Mouse (Mus musculus): Measurements from ENCODE around the gene Gm13757. TPM values are rescaled to one million over a fixed set of nuclear protein-coding genes. Genes with fewer than 3 reads are reported as not detected.

Gene Gm13757
- polyA plus RNA-seq (2014; fragmentation: Illumina TruSeq; extraction: RNeasy Lipid Tissue Mini Kit (QIAGEN cat#74804); ENCODE audit: low read depth, low replicate concordance): not detected

DNA sequence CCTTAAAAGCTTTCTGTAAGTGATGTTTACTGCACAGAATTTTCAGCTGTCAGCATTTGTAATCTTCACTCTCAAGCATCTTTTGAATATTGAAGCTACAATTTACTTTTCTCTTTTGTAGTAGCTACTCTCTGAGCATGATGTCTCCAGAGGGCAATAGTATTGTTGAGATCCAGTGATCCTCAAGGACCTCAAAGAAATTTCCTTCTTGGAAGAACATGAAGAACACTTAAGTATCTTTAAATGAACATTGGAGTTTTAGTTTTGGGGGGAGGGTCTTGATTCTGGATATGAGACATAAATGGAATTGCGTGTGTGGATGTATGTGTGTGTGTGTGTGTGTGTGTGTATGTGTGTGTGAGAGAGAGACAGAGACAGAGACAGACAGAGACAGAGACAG, at the start of gene Gm13757:
Gene Gm13757 (minus strand): TSS at position 101 of the 400 bp plus-strand sequence.

GRCm38 (mm10) chr2:88493020-88493419, 44.1 kb upstream of the Gm13757 start, which contains the start of gene Olfr1185-ps1:
Gene Olfr1185-ps1, plus strand, starts transcription at chr2:88493320.

GRCm38 (mm10) chr2:88483298-88483697, 34.4 kb upstream of the Gm13757 start, which contains the start of gene Olfr1184:
Gene Olfr1184, plus strand, starts transcription at chr2:88483598.

DNA sequence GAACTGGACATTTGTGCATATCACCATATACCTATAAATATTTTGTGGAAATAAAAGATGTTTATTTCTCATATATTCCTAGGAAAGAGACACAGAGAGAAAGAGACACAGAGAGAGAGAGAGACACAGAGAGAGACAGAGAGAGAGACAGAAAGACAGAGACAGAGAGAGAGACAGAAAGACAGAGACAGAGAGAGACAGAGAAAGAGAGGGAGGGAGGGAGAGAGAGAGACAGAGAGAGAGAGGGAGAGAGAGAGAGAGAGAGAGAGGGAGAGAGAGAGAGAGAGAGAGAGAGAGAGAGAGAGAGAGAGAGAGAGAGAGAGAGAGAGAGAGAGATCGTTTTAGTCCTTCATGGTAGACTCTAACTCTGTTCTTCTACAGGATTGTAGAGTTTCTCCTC, 5.6 kb upstream of the Gm13757 start, which contains the start of gene Olfr1183:
Gene Olfr1183 (plus strand): TSS at position 301 of the 400 bp plus-strand sequence.

DNA sequence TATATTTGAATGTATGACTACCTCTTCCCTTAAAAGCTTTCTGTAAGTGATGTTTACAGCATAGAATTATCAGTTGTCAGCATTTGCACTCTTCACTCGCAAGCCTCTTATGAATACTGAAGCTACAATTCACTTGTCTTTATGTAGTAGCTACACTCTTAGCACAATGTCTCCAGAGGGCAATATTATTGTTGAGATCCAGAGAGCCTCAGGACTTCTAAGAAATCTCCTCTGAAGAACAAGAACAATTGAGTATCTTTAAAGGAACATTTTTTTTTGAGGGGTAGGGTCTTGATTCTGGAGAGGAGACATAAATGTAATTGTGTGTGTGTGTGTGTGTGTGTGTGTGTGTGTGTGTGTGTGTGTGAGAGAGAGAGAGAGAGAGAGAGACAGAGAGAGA, 22.9 kb downstream of the Gm13757 start, which contains the start of gene Olfr1181:
Gene Olfr1181 (minus strand): TSS at position 101 of the 400 bp plus-strand sequence.

GRCm38 (mm10) chr2:88419051-88419450, 29.9 kb downstream of the Gm13757 start, which contains the start of gene Olfr1180:
Gene Olfr1180, minus strand, starts transcription at chr2:88419151.

GRCm38 (mm10) chr2:88406353-88406752, 42.6 kb downstream of the Gm13757 start, which contains the start of gene Olfr1179:
Gene Olfr1179, minus strand, starts transcription at chr2:88406453.

Other genes starting within 250 kb of the Gm13757 start
- gene Olfr1170, start 220.8 kb downstream of the Gm13757 start, polyA plus RNA-seq (2014; fragmentation: Illumina TruSeq; extraction: RNeasy Lipid Tissue Mini Kit (QIAGEN cat#74804); ENCODE audit: low read depth, low replicate concordance): not detected
- not detected for gene Olfr1173, start 169.3 kb downstream of the Gm13757 start, polyA plus RNA-seq (2014; fragmentation: Illumina TruSeq; extraction: RNeasy Lipid Tissue Mini Kit (QIAGEN cat#74804); ENCODE audit: low read depth, low replicate concordance)
- gene Olfr1174-ps, start 134.0 kb downstream of the Gm13757 start, polyA plus RNA-seq (2014; fragmentation: Illumina TruSeq; extraction: RNeasy Lipid Tissue Mini Kit (QIAGEN cat#74804); ENCODE audit: low read depth, low replicate concordance): not detected
- not detected for gene Olfr1175-ps, start 121.9 kb downstream of the Gm13757 start, polyA plus RNA-seq (2014; fragmentation: Illumina TruSeq; extraction: RNeasy Lipid Tissue Mini Kit (QIAGEN cat#74804); ENCODE audit: low read depth, low replicate concordance)
- gene Olfr1176, start 112.4 kb downstream of the Gm13757 start, polyA plus RNA-seq (2014; fragmentation: Illumina TruSeq; extraction: RNeasy Lipid Tissue Mini Kit (QIAGEN cat#74804); ENCODE audit: low read depth, low replicate concordance): not detected
- gene Olfr1177-ps, start 102.6 kb downstream of the Gm13757 start, polyA plus RNA-seq (2014; fragmentation: Illumina TruSeq; extraction: RNeasy Lipid Tissue Mini Kit (QIAGEN cat#74804); ENCODE audit: low read depth, low replicate concordance): not detected
- gene Olfr1178, start 62.1 kb downstream of the Gm13757 start, polyA plus RNA-seq (2014; fragmentation: Illumina TruSeq; extraction: RNeasy Lipid Tissue Mini Kit (QIAGEN cat#74804); ENCODE audit: low read depth, low replicate concordance): not detected
- gene Olfr1179, start 42.7 kb downstream of the Gm13757 start, polyA plus RNA-seq (2014; fragmentation: Illumina TruSeq; extraction: RNeasy Lipid Tissue Mini Kit (QIAGEN cat#74804); ENCODE audit: low read depth, low replicate concordance): not detected
- not detected for gene Olfr1180, start 30.0 kb downstream of the Gm13757 start, polyA plus RNA-seq (2014; fragmentation: Illumina TruSeq; extraction: RNeasy Lipid Tissue Mini Kit (QIAGEN cat#74804); ENCODE audit: low read depth, low replicate concordance)
- gene Olfr1181, start 23.0 kb downstream of the Gm13757 start, polyA plus RNA-seq (2014; fragmentation: Illumina TruSeq; extraction: RNeasy Lipid Tissue Mini Kit (QIAGEN cat#74804); ENCODE audit: low read depth, low replicate concordance): not detected
- gene Olfr1183, start 5.7 kb upstream of the Gm13757 start, polyA plus RNA-seq (2014; fragmentation: Illumina TruSeq; extraction: RNeasy Lipid Tissue Mini Kit (QIAGEN cat#74804); ENCODE audit: low read depth, low replicate concordance): not detected
- gene Olfr1184, start 34.5 kb upstream of the Gm13757 start, polyA plus RNA-seq (2014; fragmentation: Illumina TruSeq; extraction: RNeasy Lipid Tissue Mini Kit (QIAGEN cat#74804); ENCODE audit: low read depth, low replicate concordance): not detected
- gene Olfr1185-ps1, start 44.2 kb upstream of the Gm13757 start, polyA plus RNA-seq (2014; fragmentation: Illumina TruSeq; extraction: RNeasy Lipid Tissue Mini Kit (QIAGEN cat#74804); ENCODE audit: low read depth, low replicate concordance): not detected
- not detected for gene Olfr1186, start 69.4 kb upstream of the Gm13757 start, polyA plus RNA-seq (2014; fragmentation: Illumina TruSeq; extraction: RNeasy Lipid Tissue Mini Kit (QIAGEN cat#74804); ENCODE audit: low read depth, low replicate concordance)
- not detected for gene Olfr1188, start 107.8 kb upstream of the Gm13757 start, polyA plus RNA-seq (2014; fragmentation: Illumina TruSeq; extraction: RNeasy Lipid Tissue Mini Kit (QIAGEN cat#74804); ENCODE audit: low read depth, low replicate concordance)
- not detected for gene Olfr1189, start 137.3 kb upstream of the Gm13757 start, polyA plus RNA-seq (2014; fragmentation: Illumina TruSeq; extraction: RNeasy Lipid Tissue Mini Kit (QIAGEN cat#74804); ENCODE audit: low read depth, low replicate concordance)
- gene Olfr1191-ps1, start 191.4 kb upstream of the Gm13757 start, polyA plus RNA-seq (2014; fragmentation: Illumina TruSeq; extraction: RNeasy Lipid Tissue Mini Kit (QIAGEN cat#74804); ENCODE audit: low read depth, low replicate concordance): not detected
- gene Olfr1192-ps1, start 199.4 kb upstream of the Gm13757 start, polyA plus RNA-seq (2014; fragmentation: Illumina TruSeq; extraction: RNeasy Lipid Tissue Mini Kit (QIAGEN cat#74804); ENCODE audit: low read depth, low replicate concordance): not detected
- not detected for gene Olfr1193, start 226.5 kb upstream of the Gm13757 start, polyA plus RNA-seq (2014; fragmentation: Illumina TruSeq; extraction: RNeasy Lipid Tissue Mini Kit (QIAGEN cat#74804); ENCODE audit: low read depth, low replicate concordance)
- not detected for gene Olfr1195, start 240.1 kb upstream of the Gm13757 start, polyA plus RNA-seq (2014; fragmentation: Illumina TruSeq; extraction: RNeasy Lipid Tissue Mini Kit (QIAGEN cat#74804); ENCODE audit: low read depth, low replicate concordance)